Mouse (Mus musculus): Measurements from ENCODE around the gene Phkg2. TPM values are rescaled to one million over a fixed set of nuclear protein-coding genes. Genes with fewer than 3 reads are reported as not detected.

Gene Phkg2
- total RNA-seq, 1 experiment, result 32.1 TPM

DNA sequence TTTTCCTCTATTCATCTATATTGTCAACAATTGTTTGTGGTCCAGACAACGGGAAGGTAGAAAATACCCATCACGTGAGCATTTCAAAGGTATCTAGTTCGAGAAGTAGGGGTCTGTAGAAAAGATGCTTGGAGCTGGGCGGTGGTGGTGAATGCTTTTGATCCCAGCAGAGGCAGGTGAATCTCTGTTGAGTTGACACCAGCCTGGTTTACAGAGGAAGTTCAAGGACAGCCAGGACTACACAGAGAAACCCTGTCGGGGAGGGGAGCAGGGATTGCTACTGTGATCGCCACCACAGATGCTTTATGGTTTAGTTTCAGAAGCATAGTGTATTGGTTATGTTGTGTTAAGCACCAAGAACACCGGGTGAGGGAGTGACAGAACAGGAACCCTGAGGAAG, 975 bp downstream of the Phkg2 start:
- TF ChIP-seq CHD2 (IDR thresholded peaks at IDR 0.05; ENCODE audit: low read depth, low read length), result no peak
- in situ Hi-C loops (cut with MboI; ENCODE audit: low sequenced_read_pairs in 2 of 2, unreplicated experiment in 2 of 2), result no loop called here
- H3K36me3 ChIP-seq (ENCODE audit: control insufficient read depth, insufficient read depth, low read length, poor library complexity, severe bottlenecking), result peaks cover 5% of the 10 kb centered on the region
- H3K9ac ChIP-seq (ENCODE audit: insufficient read depth, low read depth, low read length, poor library complexity, severe bottlenecking), result peak overlapping the region; percentile 94
- H3K4me1 ChIP-seq (ENCODE audit: control insufficient read depth in 2 of 2, insufficient read depth in 2 of 2, low read length in 2 of 2, poor library complexity in 1 of 2), result peaks cover 2 to 6% of the 10 kb centered on the region in 2 experiments; a peak in 3 of 4 replicates
- H3K9me3 ChIP-seq (ENCODE audit: control insufficient read depth, insufficient read depth, low read depth, low read length), result no peaks in the 10 kb centered on the region
- DNase-seq (ENCODE audit: low read depth, low spot score), result no peak
- peak overlapping the region; percentile 77 to 84 for H3K4me3 ChIP-seq (ENCODE audit: insufficient read depth in 1 of 2, low read depth in 1 of 2, low read length in 2 of 2, poor library complexity in 1 of 2, severe bottlenecking in 1 of 2)
- no peak overlapping the region for H3K27ac ChIP-seq (ENCODE audit: insufficient read depth, low read depth, low read length, poor library complexity, severe bottlenecking)

DNA sequence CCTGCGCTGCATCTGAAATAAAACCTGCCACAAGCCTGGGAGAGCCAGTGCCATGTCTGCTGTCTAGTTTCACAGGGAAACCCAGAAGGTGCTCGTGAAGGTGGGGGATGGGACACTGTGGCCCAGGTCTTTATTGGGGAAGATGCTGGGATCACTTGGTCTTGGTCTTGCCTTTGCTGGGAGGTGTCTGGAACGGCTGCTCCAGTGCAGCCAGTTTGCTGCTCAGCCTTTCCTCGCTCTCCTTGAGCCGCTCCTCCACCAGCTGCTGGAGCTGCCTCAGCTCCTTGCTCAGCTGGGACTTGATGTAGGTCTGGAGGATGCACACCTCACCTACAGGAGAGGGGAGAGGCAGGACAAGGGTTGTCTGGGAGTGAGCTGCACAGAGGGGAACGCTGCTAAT, 10.1 kb downstream of the Phkg2 start:
- Histone ChIP-seq H3K27ac (ENCODE audit: insufficient read depth, low read depth, low read length, poor library complexity, severe bottlenecking) (no peak overlapping the region), H3K36me3 (ENCODE audit: control insufficient read depth, insufficient read depth, low read length, poor library complexity, severe bottlenecking) (peaks cover 20% of the 10 kb centered on the region), H3K9ac (ENCODE audit: insufficient read depth, low read depth, low read length, poor library complexity, severe bottlenecking) (no peak overlapping the region), H3K4me3 (ENCODE audit: insufficient read depth in 1 of 2, low read depth in 1 of 2, low read length in 2 of 2, poor library complexity in 1 of 2, severe bottlenecking in 1 of 2) (no peak overlapping the region), H3K4me1 (ENCODE audit: control insufficient read depth in 2 of 2, insufficient read depth in 2 of 2, low read length in 2 of 2, poor library complexity in 1 of 2) (peaks cover 0 to 2% of the 10 kb centered on the region in 2 experiments; a peak in 1 of 4 replicates), H3K9me3 (ENCODE audit: control insufficient read depth, insufficient read depth, low read depth, low read length) (no peaks in the 10 kb centered on the region)
- no peak for TF ChIP-seq HCFC1 (IDR thresholded peaks at IDR 0.05; ENCODE audit: borderline replicate concordance, insufficient read depth, low read length)
- TF ChIP-seq ZC3H11A (IDR thresholded peaks at IDR 0.05; ENCODE audit: borderline replicate concordance, low read depth, low read length), result no peak
- no peak for TF ChIP-seq MAFK (IDR thresholded peaks at IDR 0.05; ENCODE audit: insufficient read depth, low read depth, low read length)
- TF ChIP-seq CHD2 (IDR thresholded peaks at IDR 0.05; ENCODE audit: low read depth, low read length), result no peak
- TF ChIP-seq ZNF384 (IDR thresholded peaks at IDR 0.05; ENCODE audit: low read depth, low read length), result no peak
- in situ Hi-C loops (cut with MboI; ENCODE audit: low sequenced_read_pairs in 2 of 2, unreplicated experiment in 2 of 2), result no loop called here
- no peak for DNase-seq (ENCODE audit: low read depth, low spot score)

DNA sequence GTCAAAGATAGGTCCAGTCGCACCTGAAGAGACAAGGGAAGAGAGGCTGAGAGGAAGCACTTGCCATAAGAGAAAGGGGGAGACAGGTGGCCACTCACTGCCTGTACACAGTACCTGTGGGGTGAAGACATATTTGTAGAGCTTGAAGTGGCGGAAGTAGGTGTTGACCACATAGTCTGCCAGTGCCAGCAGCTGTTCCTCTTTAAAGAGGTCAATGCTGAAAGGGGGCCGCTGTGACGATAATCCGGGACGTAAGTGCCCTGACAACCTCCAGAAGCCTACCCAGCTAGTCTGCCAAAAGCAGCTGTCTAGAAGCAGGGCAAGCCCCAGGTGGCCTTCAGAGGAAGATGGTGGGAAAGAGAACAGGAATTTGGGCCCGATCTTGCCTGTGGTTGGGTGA, 11.9 kb downstream of the Phkg2 start:
- H3K36me3 ChIP-seq (ENCODE audit: control insufficient read depth, insufficient read depth, low read length, poor library complexity, severe bottlenecking), result peaks cover 26% of the 10 kb centered on the region
- peak overlapping the region; percentile 6; the same call in 1 of the 2 replicates for H3K9ac ChIP-seq (ENCODE audit: insufficient read depth, low read depth, low read length, poor library complexity, severe bottlenecking)
- no peak overlapping the region for H3K4me3 ChIP-seq (ENCODE audit: insufficient read depth in 1 of 2, low read depth in 1 of 2, low read length in 2 of 2, poor library complexity in 1 of 2, severe bottlenecking in 1 of 2)
- no peaks in the 10 kb centered on the region for H3K9me3 ChIP-seq (ENCODE audit: control insufficient read depth, insufficient read depth, low read depth, low read length)
- H3K4me1 ChIP-seq (ENCODE audit: control insufficient read depth in 2 of 2, insufficient read depth in 2 of 2, low read length in 2 of 2, poor library complexity in 1 of 2), result peaks cover 0 to 3% of the 10 kb centered on the region in 2 experiments; a peak in 1 of 4 replicates
- DNase-seq (ENCODE audit: low read depth, low spot score), result no peak
- H3K27ac ChIP-seq (ENCODE audit: insufficient read depth, low read depth, low read length, poor library complexity, severe bottlenecking), result no peak overlapping the region
- TF ChIP-seq CHD2 (IDR thresholded peaks at IDR 0.05; ENCODE audit: low read depth, low read length) (no peak), ZC3H11A (IDR thresholded peaks at IDR 0.05; ENCODE audit: borderline replicate concordance, low read depth, low read length) (no peak), MAFK (IDR thresholded peaks at IDR 0.05; ENCODE audit: insufficient read depth, low read depth, low read length) (no peak)
- in situ Hi-C loops (cut with MboI; ENCODE audit: low sequenced_read_pairs in 2 of 2, unreplicated experiment in 2 of 2), result no loop called here

DNA sequence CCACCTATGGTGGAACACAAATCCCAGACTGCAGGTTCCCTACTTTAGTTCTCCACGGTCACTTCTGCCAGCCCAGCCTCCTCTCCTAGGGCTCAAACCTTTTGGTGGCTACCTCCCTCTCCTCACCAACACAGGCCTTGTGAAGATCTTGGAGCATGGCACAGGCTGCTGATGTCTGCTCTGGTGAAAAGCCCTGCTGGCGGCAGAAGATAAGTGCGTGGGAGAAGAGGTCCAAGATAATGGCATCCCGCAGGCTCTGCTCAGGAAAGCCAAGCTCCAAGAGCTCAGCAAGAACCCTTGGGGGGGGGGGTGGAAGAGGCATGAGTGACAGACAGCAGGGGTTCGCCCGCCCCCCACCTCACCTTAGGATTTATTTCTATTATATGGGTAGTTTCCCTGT, 13.0 kb downstream of the Phkg2 start:
- H3K4me1 ChIP-seq (ENCODE audit: control insufficient read depth in 2 of 2, insufficient read depth in 2 of 2, low read length in 2 of 2, poor library complexity in 1 of 2), result peaks cover 0 to 3% of the 10 kb centered on the region in 2 experiments; a peak in 1 of 4 replicates
- no peak overlapping the region for H3K4me3 ChIP-seq (ENCODE audit: insufficient read depth in 1 of 2, low read depth in 1 of 2, low read length in 2 of 2, poor library complexity in 1 of 2, severe bottlenecking in 1 of 2)
- peaks cover 34% of the 10 kb centered on the region for H3K36me3 ChIP-seq (ENCODE audit: control insufficient read depth, insufficient read depth, low read length, poor library complexity, severe bottlenecking)
- TF ChIP-seq ZC3H11A (IDR thresholded peaks at IDR 0.05; ENCODE audit: borderline replicate concordance, low read depth, low read length), result no peak
- TF ChIP-seq HCFC1 (IDR thresholded peaks at IDR 0.05; ENCODE audit: borderline replicate concordance, insufficient read depth, low read length), result no peak
- no peak for TF ChIP-seq MAFK (IDR thresholded peaks at IDR 0.05; ENCODE audit: insufficient read depth, low read depth, low read length)
- TF ChIP-seq CHD2 (IDR thresholded peaks at IDR 0.05; ENCODE audit: low read depth, low read length), result no peak
- TF ChIP-seq ZNF384 (IDR thresholded peaks at IDR 0.05; ENCODE audit: low read depth, low read length), result no peak
- H3K9me3 ChIP-seq (ENCODE audit: control insufficient read depth, insufficient read depth, low read depth, low read length), result no peaks in the 10 kb centered on the region
- H3K9ac ChIP-seq (ENCODE audit: insufficient read depth, low read depth, low read length, poor library complexity, severe bottlenecking), result no peak overlapping the region
- H3K27ac ChIP-seq (ENCODE audit: insufficient read depth, low read depth, low read length, poor library complexity, severe bottlenecking), result no peak overlapping the region
- in situ Hi-C loops (cut with MboI; ENCODE audit: low sequenced_read_pairs in 2 of 2, unreplicated experiment in 2 of 2), result no loop called here
- no peak for DNase-seq (ENCODE audit: low read depth, low spot score)

DNA sequence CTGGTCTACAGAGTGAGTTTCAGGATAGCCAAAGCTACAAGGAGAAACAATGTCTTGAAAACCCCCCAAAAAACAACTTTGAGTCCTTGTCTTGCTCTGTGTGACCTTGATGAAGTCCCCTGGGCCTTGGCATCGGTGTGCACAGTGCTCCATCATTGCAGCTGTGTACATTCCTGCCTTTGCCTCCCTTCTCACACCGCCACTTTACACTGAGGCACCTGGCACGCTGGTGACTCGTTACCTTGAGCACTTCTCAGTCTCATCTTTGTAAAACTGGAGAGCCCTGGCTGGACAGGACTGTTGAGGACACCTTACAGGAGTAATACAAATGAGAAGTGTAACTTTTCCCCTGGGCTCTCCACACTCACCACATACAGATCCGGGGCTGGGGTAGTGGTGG, 14.1 kb downstream of the Phkg2 start:
- no peak for TF ChIP-seq ZC3H11A (IDR thresholded peaks at IDR 0.05; ENCODE audit: borderline replicate concordance, low read depth, low read length)
- no peak for TF ChIP-seq HCFC1 (IDR thresholded peaks at IDR 0.05; ENCODE audit: borderline replicate concordance, insufficient read depth, low read length)
- TF ChIP-seq ZNF384 (IDR thresholded peaks at IDR 0.05; ENCODE audit: low read depth, low read length), result no peak
- no peak for TF ChIP-seq MAFK (IDR thresholded peaks at IDR 0.05; ENCODE audit: insufficient read depth, low read depth, low read length)
- TF ChIP-seq CHD2 (IDR thresholded peaks at IDR 0.05; ENCODE audit: low read depth, low read length), result no peak
- no peak overlapping the region for H3K27ac ChIP-seq (ENCODE audit: insufficient read depth, low read depth, low read length, poor library complexity, severe bottlenecking)
- no peak for DNase-seq (ENCODE audit: low read depth, low spot score)
- H3K4me1 ChIP-seq (ENCODE audit: control insufficient read depth in 2 of 2, insufficient read depth in 2 of 2, low read length in 2 of 2, poor library complexity in 1 of 2), result peaks cover 0 to 3% of the 10 kb centered on the region in 2 experiments; a peak in 1 of 4 replicates
- peak overlapping the region in 1 of 2 experiments; percentile 59; a peak in 1 of 4 replicates for H3K4me3 ChIP-seq (ENCODE audit: insufficient read depth in 1 of 2, low read depth in 1 of 2, low read length in 2 of 2, poor library complexity in 1 of 2, severe bottlenecking in 1 of 2)
- H3K9ac ChIP-seq (ENCODE audit: insufficient read depth, low read depth, low read length, poor library complexity, severe bottlenecking), result no peak overlapping the region
- no peaks in the 10 kb centered on the region for H3K9me3 ChIP-seq (ENCODE audit: control insufficient read depth, insufficient read depth, low read depth, low read length)
- peaks cover 39% of the 10 kb centered on the region for H3K36me3 ChIP-seq (ENCODE audit: control insufficient read depth, insufficient read depth, low read length, poor library complexity, severe bottlenecking)
- in situ Hi-C loops (cut with MboI; ENCODE audit: low sequenced_read_pairs in 2 of 2, unreplicated experiment in 2 of 2), result no loop called here

All from ES-E14 (cell line).